16 mouse cellular contexts compared by ENCODE assay signal in the genomic region with DNA sequence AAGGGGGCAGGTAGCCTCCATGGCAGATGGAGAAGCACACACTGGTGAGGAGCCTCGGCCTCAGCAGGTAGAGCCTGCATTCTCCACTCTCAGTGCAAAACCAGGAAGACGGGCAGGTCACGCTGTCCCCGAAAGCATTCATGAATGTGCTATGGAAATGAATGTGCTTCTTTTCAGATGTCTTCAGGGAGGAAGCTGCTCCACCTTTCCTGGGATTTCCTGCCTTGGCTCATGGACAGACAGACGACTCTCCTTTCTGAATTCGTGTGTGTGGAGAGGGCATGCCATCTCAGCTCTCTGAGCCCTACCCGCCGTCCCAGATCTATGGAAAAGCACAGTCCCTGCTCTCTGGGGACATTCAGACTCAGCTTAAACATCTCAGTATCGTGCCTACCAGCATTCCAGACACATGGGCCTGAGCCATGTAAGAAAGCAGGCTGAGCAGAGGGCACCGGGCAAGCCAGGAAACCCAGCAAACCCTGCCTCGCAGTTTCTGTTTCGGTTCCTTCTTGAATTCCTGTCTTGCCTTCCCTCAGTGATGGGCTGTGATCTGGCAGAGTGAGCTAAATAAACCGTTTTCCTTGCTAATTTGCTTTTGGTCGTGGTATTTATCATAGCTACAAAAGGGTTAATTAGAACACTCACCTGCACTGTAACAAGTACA.
DNase-seq lines count a peak whose midpoint lies in the region; ATAC-seq and TF ChIP-seq lines count a peak whose summit lies in the region.
"Had no signal": no experiment of that assay in that cellular context is flagged by ENCODE, and none has a peak within 500 bp of the region (broad histone marks: within the 10 kb centered on the region; RNA-seq: fewer than 3 reads in every experiment).

No protein-coding gene starts in this region.

- H3K9ac ChIP-seq in kidney, embryonic 16.5 days (replicated peaks; ENCODE audit: low read length), result no peak overlapping the region
- H3K9ac ChIP-seq: forebrain, embryonic 15.5 days; limb, embryonic 13.5 days; liver, embryonic 15.5 days had no signal

- H3K27ac ChIP-seq in kidney, embryonic 16.5 days (ENCODE audit: low read length), result no peak overlapping the region
- H3K27ac ChIP-seq in kidney, adult 2 months (ENCODE audit: insufficient read depth, low read depth, low read length), result peak overlapping the region; percentile 80
- H3K27ac ChIP-seq in macrophage, result peak overlapping the region; percentile 13; the same call in 1 of the 2 replicates
- H3K27ac ChIP-seq: forebrain, embryonic 15.5 days; limb, embryonic 13.5 days; liver, embryonic 15.5 days had no signal

- peak; percentile 14 to 15 for DNase-seq in adrenal gland, postnatal 36 days
- DNase-seq in adrenal gland, adult 8-10 months, result no peak
- peak; percentile 40 for DNase-seq in kidney, adult 11 months
- peak; percentile 81 for DNase-seq in kidney, adult 2 months
- no peak for DNase-seq in yolk sac, embryonic 10.5 days (ENCODE audit: low spot score)
- DNase-seq in cerebellum, adult 8-10 months, result no peak
- DNase-seq: cerebellum, adult 18-20 months; thymus, adult 18-20 months had no signal

- no peaks in the 10 kb centered on the region for H3K4me1 ChIP-seq in kidney, embryonic 16.5 days (ENCODE audit: insufficient read depth, low read length)
- no peaks in the 10 kb centered on the region for H3K4me1 ChIP-seq in kidney, adult 2 months (ENCODE audit: control insufficient read depth, insufficient read depth, low read length)
- H3K4me1 ChIP-seq: liver, embryonic 15.5 days; megakaryocyte, embryonic 14.5 days had no signal

- no peak overlapping the region for H3K4me3 ChIP-seq in kidney, embryonic 16.5 days (ENCODE audit: low read length)
- H3K4me3 ChIP-seq in kidney, adult 2 months (ENCODE audit: insufficient read depth, low read depth, low read length), result no peak overlapping the region
- no peak overlapping the region for H3K4me3 ChIP-seq in macrophage (ENCODE audit: inconsistent target)
- H3K4me3 ChIP-seq: forebrain, embryonic 15.5 days; limb, embryonic 13.5 days; liver, embryonic 15.5 days; megakaryocyte, embryonic 14.5 days had no signal

- TF ChIP-seq POLR2A in kidney, adult 2 months (IDR thresholded peaks at IDR 0.05; ENCODE audit: low read depth, low read length), result no peak

- H3K4me2 ChIP-seq in kidney, embryonic 16.5 days (replicated peaks; ENCODE audit: low read depth, low read length), result no peak overlapping the region
- H3K4me2 ChIP-seq: forebrain, embryonic 15.5 days; limb, embryonic 13.5 days; liver, embryonic 15.5 days had no signal

- no peaks in the 10 kb centered on the region for H3K27me3 ChIP-seq in kidney, embryonic 16.5 days (ENCODE audit: insufficient read depth, low read length)
- H3K27me3 ChIP-seq in kidney, adult 2 months (replicated peaks; ENCODE audit: control insufficient read depth, insufficient read depth, low read length), result no peaks in the 10 kb centered on the region
- H3K27me3 ChIP-seq: forebrain, embryonic 15.5 days; limb, embryonic 13.5 days; liver, embryonic 15.5 days had no signal

- 72% methylated on average over 14 of the region's 14 CpGs for WGBS in kidney, embryonic 16.5 days
- 65% methylated on average over 14 of the region's 14 CpGs for WGBS in kidney, adult 2 months
- 43% methylated on average over 14 of the region's 14 CpGs for WGBS in macrophage (ENCODE audit: missing documents)

- no peak for ATAC-seq in kidney, embryonic 16.5 days (ENCODE audit: low FRiP score, low TSS enrichment)
- ATAC-seq: forebrain, embryonic 15.5 days; hindbrain, embryonic 16.5 days; midbrain, embryonic 16.5 days had no signal

- TF ChIP-seq CTCF in kidney, adult 2 months (conservative IDR thresholded peaks at IDR 0.05; ENCODE audit: insufficient read depth, insufficient read length, low read depth, low read length), result no peak

- H3K36me3 ChIP-seq in kidney, embryonic 16.5 days (ENCODE audit: insufficient read depth, low read length), result no peaks in the 10 kb centered on the region
- no peaks in the 10 kb centered on the region for H3K36me3 ChIP-seq in kidney, adult 2 months (ENCODE audit: control insufficient read depth, insufficient read depth, low read length)
- no peaks in the 10 kb centered on the region for H3K36me3 ChIP-seq in macrophage (ENCODE audit: inconsistent target)
- H3K36me3 ChIP-seq: forebrain, embryonic 15.5 days; limb, embryonic 13.5 days; liver, embryonic 15.5 days had no signal

- no peaks in the 10 kb centered on the region for H3K9me3 ChIP-seq in kidney, embryonic 16.5 days (ENCODE audit: low read length)
- H3K9me3 ChIP-seq: forebrain, embryonic 15.5 days; limb, embryonic 13.5 days; liver, embryonic 15.5 days; megakaryocyte, embryonic 14.5 days had no signal

- H3K79me2 ChIP-seq in macrophage (ENCODE audit: inconsistent target), result no peaks in the 10 kb centered on the region

Comparison
In these comparisons a context has a peak if more than half of its experiments do, and no peak if none do; other contexts are left out.
1. DNase-seq: peak in adrenal gland, postnatal 36 days (2 of 2), kidney, adult 11 months (single experiment) and kidney, adult 2 months (single experiment); none in adrenal gland, adult 8-10 months (single experiment), yolk sac, embryonic 10.5 days (single experiment) and cerebellum, adult 8-10 months (single experiment).